Mouse (Mus musculus) cerebellum, adult 2 months (tissue): ENCODE data around the gene Car10.

Experiments used
- CTCF ChIP-seq: fragments of 200-500 bp; IDR thresholded peaks from 2 replicates; pipeline ENCODE4 v1.5.1; 2011; ENCODE audit warnings: low read depth, mild to moderate bottlenecking, control low read depth, low read length, moderate library complexity, borderline replicate concordance; ENCODE audit not compliant: insufficient read depth
- POLR2A ChIP-seq: fragments of 200-500 bp; IDR thresholded peaks from 2 replicates; pipeline ENCODE4 v1.6.1; 2011; ENCODE audit warnings: low read length, control low read depth, borderline replicate concordance; ENCODE audit not compliant: insufficient read depth

- 0 out of 2 replicates have a peak, but pooled peaks have one; percentile 20 for TF ChIP-seq CTCF
- no peak for TF ChIP-seq POLR2A
Measured at GRCm38 (mm10) chr11:93144544-93144943, 46.7 kb downstream of the Car10 start.
